Mouse (Mus musculus) left cerebral cortex, adult 11 months (tissue): Measurements from ENCODE around the gene Tnr.
"Not testable (repeated sequence)": the region's sequence is repeated elsewhere in the genome, so short reads cannot be mapped to it uniquely, and the experiment has no call there.

Experiments used
- DNase-seq: peaks from one replicate; pipeline ENCODE4 v3.0.0; 2022; ENCODE audit warnings: low spot score

The Tnr gene

GRCm38 (mm10) chr1:159963351-159963750 lies 439.8 kb downstream of the Tnr start:
- DNase-seq, result no peak

- DNase-seq, result not testable (repeated sequence)
These were observed 442.7 kb downstream of the Tnr start for GRCm38 (mm10) chr1:159966286-159966685.

- no peak for DNase-seq
These were observed 444.8 kb downstream of the Tnr start for GRCm38 (mm10) chr1:159968395-159968794.

GRCm38 (mm10) chr1:159977786-159978185 lies 454.2 kb downstream of the Tnr start:
- DNase-seq, result no peak

GRCm38 (mm10) chr1:159979096-159979495 lies 455.5 kb downstream of the Tnr start:
- no peak for DNase-seq

- DNase-seq, result no peak
These were observed 456.8 kb downstream of the Tnr start for GRCm38 (mm10) chr1:159980355-159980754.
